Mouse (Mus musculus) embryonic fibroblast, embryonic 13.5 days (primary cell): Measurements from ENCODE around the gene Lag3. TPM values are rescaled to one million over a fixed set of nuclear protein-coding genes. Genes with fewer than 3 reads are reported as not detected.

Source experiments
- H3K27ac ChIP-seq: 2 replicates; pipeline ENCODE4 v1.5.1; 2012; ENCODE audit warnings: low read length, control low read depth, inconsistent platforms; ENCODE audit not compliant: insufficient read depth
- H3K4me1 ChIP-seq: 2 replicates; pipeline ENCODE4 v1.6.1; 2011; ENCODE audit warnings: low read length; ENCODE audit not compliant: control insufficient read depth, insufficient read depth
- H3K4me3 ChIP-seq: 2 replicates; pipeline ENCODE4 v1.5.1; 2011; ENCODE audit warnings: mild to moderate bottlenecking, control low read depth, low read length; ENCODE audit not compliant: insufficient read depth
- CTCF ChIP-seq: IDR thresholded peaks from 2 replicates; pipeline ENCODE4 v1.5.1; 2011; ENCODE audit warnings: mild to moderate bottlenecking, control low read depth, low read length, moderate library complexity, borderline replicate concordance; ENCODE audit not compliant: insufficient read depth
- POLR2A ChIP-seq: IDR thresholded peaks from 2 replicates; pipeline ENCODE4 v1.6.1; 2011; ENCODE audit warnings: low read depth, mild to moderate bottlenecking, control low read depth, low read length, moderate library complexity
- polyA plus RNA-seq: library from polyadenylated mRNA; stranded (reverse); fragments of >200 nt; gene quantifications from 2 replicates; pipeline ENCODE4 v1.2.4, GENCODE M21; 2011; ENCODE audit warnings: low read depth; ENCODE audit not compliant: missing spikeins, insufficient read length

The Lag3 gene
- polyA plus RNA-seq, 1 experiment = 1.2 TPM

DNA sequence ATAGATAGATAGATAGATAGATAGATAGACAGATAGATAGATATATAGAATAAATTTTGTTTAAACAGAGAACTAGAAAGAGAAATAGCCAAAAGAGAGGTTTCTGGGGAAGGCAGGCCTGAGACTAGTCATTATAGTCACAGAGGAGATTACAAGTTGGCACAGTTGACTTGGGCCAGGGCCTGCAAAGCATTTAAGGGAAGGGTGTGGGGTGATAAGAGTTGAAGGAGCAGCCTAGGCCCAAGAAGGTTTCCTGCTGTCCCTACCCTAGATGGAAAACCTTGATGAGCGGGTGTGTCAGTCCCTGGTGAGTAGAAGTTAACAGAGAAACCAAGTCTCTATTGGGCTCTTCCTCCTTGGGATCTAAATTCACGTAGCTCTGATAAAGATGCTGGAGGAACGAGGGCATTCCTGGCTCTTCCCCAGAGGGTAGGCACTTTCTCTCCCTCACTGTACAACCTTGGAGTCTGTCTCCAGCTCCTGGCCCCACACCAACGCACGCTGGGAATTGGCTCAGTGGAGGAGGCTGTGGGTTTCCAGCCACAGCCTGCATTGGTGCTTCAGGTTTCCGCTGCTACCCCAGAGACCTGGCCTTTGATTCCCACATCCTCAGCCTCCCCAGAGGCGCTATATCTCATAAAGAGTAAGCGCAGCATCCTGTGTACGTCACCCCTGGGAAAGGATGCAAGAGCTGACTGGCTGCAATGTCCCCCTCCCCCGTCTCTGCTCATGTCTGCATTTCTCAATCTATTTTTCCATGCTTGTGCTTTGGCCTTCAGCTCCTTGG is 26.6 kb downstream of the Lag3 start:
- Histone ChIP-seq H3K4me1 (no peaks in the 10 kb centered on the region), H3K27ac (no peak overlapping the region), H3K4me3 (no peak overlapping the region)
- TF ChIP-seq POLR2A = no peak
- no peak for TF ChIP-seq CTCF

DNA sequence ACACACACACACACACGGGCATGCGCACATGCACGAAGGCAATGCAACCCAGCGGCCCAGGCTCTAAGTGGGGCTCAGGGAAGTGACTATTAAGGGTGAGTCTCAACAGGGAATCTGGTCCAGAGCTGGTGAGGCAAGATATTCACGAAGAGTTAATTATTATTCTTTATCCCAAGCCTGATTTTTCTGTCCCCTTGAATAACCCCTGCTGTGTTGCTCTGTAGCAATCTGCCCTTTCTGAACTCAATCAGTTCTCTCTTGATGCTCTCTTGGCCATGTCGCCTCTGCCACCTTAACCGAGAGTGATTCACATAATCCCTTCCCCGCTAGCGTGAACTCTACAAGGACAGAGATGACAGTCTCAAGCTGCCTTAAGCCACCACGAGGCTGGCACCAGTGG is 28.2 kb downstream of the Lag3 start:
- no peak for TF ChIP-seq CTCF
- no peak for TF ChIP-seq POLR2A
- Histone ChIP-seq H3K4me1 (no peaks in the 10 kb centered on the region), H3K27ac (no peak overlapping the region), H3K4me3 (no peak overlapping the region)

DNA sequence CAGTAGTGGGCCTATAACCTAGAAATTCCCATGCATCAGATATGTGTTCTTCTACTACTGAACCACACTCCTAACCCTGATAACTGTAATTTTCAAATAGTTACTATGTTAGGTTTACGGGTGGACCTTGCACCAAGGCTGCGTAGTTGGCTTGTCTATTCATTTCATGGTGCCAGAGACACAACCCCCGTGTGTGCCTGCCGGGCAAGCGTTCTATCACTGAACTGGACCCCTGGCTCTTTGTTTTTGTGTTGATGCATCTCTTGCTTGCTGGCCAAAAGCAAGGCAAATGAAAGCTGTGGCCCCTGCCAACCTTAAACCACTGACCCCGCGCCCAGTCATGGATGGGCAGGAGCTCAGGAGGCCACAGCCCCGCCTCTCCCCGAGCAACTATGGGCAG is 29.7 kb downstream of the Lag3 start:
- TF ChIP-seq POLR2A (no peak), CTCF (no peak)
- Histone ChIP-seq H3K4me1 (no peaks in the 10 kb centered on the region), H3K4me3 (no peak overlapping the region), H3K27ac (no peak overlapping the region)

DNA sequence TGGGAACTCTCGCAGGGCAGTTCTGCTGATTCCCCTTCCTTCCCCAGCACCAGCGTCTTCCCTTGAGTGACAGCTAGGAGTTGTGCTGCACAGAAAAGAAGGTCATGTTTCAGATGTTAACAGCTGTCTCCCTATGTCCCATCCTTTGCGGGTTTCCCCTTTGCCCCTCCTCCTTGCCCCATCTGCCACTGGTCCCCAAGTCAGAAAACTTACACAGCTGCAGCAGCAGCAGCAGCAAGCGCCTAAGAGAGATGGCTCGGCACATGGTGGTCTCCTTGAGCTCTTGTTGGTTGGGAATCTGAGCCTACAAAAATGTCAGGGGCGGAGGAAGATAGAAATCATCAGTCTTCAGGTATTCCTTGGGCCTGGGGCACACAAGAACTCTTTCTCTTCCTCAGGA is 32.1 kb downstream of the Lag3 start:
- TF ChIP-seq CTCF = no peak
- no peak for TF ChIP-seq POLR2A
- no peaks in the 10 kb centered on the region for H3K4me1 ChIP-seq
- H3K4me3 ChIP-seq = no peak overlapping the region
- H3K27ac ChIP-seq = no peak overlapping the region

DNA sequence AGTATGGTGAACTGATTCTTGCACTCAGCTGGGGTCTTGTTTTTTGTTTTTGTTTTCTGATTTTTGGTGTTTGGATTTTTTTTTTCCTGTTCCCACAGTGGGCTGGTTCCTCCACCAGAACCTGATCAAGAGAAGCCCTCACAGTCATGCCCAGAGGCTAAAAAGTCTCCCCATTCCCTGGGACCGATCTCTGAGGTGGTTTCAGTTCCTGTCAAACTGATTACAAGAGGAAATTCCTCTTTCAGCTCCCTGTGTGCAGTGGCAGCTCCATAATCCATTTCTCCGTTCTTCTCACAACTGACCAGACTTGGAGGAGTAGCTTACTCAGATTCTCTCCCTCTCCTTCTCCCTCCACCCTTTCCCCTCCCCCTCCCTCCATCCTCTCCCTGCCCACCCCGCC is 37.2 kb downstream of the Lag3 start:
- Histone ChIP-seq H3K27ac (no peak overlapping the region), H3K4me1 (no peaks in the 10 kb centered on the region), H3K4me3 (no peak overlapping the region)
- no peak for TF ChIP-seq POLR2A
- no peak for TF ChIP-seq CTCF

DNA sequence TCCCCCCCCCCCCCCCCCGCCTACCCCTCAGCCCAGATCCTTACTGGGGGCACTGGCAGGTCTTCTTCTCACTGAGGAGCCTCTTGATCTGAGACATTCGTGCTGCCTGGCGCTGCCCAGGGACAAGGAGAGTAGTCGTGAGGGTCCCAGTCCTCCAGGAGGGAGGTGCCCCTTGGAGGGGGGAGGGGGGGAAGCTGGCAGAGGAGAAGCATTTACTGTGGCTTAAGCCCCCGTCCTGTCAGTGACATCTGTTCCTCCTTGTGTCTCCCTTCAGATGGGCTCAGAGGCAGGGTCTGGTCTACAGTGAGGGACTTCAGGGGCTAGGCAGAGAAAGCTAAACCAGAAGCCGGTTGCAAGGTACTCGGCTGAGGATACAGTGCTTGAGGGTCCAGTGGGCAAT is 44.9 kb downstream of the Lag3 start:
- Histone ChIP-seq H3K4me1 (no peaks in the 10 kb centered on the region), H3K4me3 (no peak overlapping the region), H3K27ac (no peak overlapping the region)
- no peak for TF ChIP-seq POLR2A
- TF ChIP-seq CTCF = no peak

DNA sequence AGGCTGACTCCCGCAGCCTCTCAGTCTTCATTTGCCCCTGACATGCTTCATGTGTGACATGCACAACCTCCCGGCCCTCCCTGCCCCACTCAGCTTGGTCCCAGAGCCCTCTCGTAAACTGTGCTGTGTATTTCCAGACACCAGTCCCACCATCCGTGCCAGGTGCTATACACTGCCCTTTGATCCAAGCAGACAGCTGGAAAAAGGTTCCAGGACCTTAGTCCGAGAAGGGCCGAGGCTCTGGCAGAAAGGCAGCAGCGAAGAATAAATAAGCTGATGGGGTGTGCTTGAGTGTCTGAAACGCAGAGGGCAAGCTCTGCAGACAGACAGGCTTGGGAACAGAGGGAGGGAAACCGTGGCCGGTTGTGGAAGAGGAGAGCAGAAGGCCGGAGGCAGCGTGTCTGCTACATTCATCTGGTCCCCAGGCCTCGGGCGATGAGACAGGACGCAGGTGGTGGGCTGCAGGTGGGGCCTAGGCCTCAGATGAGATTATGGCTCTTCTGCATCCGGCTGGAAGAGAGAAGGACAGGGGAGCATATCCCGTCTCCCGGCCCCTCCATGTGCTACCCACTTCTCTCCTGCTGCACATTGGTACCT is 45.6 kb downstream of the Lag3 start:
- Histone ChIP-seq H3K27ac (no peak overlapping the region), H3K4me1 (no peaks in the 10 kb centered on the region), H3K4me3 (no peak overlapping the region)
- TF ChIP-seq POLR2A (no peak), CTCF (no peak)

DNA sequence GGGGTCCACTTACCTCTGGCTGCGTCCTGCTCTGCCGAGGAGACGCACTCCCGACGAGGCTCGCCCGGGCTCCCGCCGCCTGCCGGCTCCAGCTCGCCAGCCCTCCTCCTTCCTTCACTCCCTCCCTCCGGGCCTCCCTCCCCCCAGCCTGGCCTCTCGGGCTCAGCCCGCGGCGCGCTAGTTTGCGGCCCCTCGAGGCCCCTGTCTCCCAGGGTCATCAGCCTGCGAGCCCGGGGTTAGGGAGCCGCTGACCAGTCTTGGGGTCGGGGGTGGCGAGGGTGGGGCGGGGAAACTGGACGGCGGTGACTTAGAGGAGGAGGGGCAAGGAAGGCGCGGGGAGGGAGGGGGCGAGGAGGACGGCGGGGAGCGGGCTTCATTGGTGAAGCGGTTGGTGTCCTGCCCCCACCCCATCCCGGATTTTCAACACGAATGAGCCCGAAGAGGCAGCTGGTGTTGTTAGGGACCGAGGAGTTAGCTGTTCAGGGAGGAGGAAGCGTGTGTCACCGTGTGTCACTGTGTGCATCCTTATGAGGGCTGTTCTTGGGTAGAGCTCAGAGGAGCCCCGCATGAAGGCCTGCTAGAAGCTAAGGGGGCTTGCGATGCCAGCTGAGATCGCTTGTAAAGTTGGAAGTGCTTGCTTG is 47.7 kb downstream of the Lag3 start, which contains the start of gene Gpr162:
Gene Gpr162, minus strand, starts transcription at position 326 of the 641 bp plus-strand sequence.
- Histone ChIP-seq H3K4me1 (no peaks in the 10 kb centered on the region), H3K4me3 (peak within 1 kb of the TSS; percentile 34), H3K27ac (no peak within 1 kb of the TSS)
- TF ChIP-seq CTCF (no peak), POLR2A (no peak)

DNA sequence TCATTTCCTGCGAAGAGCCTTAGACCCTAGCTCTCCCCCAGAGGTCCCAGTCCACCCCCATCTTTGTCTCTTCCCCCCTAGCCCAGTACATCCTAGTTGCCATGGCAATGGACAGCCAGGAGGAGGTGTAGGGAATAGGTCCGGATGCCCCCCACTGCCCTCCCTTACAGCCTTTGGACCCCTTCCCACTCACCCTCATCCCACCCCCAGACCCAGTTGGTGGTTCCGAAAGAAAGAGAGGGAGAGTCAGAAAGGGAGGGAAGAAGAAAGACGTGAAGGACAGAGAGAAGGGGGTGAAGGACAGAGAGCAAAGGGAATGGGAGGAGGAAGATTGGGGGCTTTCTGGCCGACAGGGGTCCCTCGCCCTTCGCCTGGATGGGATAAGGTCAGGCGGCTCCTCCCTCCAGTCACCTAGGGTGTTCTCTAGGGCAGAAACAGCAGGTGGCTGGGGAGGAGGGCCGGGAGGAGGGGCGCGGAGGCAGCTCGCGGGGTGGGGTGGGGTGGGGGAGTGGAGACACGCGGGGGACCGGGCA is 48.3 kb downstream of the Lag3 start:
- peak overlapping the region; percentile 11; the same call in 1 of the 2 replicates for H3K4me3 ChIP-seq

DNA sequence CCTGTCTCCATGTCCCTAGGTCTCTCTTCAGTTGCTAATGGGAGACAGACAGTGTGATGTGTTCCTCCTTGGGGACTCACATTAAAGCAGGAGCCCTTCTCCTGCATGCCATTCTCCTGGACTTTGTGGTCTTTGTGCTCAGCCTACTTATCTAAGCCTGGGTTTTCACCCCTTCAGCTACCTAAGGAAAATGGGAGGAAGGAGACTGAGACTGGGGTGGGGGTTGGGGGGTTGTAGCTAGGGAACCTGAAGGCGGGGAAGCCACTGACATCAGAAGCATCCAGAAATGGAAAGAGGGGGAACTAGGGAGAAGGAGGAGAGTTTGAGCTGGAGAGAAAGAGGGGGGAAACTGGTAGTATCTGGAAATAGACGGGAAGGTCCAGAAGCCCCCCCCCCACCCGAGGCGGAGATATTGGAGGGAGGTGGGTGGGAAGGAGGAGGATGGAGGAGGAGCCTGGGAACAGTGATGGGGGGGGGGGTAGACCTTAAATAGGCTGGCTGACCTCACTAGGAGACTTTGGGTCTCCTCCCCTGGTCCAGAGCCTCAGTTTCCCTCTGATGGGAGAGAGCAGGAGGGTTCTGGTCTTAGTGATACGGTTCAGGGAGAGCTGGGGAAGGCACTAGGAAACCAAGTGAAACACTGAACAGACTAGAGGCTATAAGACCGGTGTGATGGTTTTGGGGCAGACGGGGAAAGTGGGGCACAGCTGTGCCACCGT is 48.9 kb downstream of the Lag3 start:
- H3K4me1 ChIP-seq = no peaks in the 10 kb centered on the region

More for the DNA sequence above, 48.3 kb downstream of the Lag3 start:
- H3K27ac ChIP-seq = no peak overlapping the region
- no peak for TF ChIP-seq POLR2A
- TF ChIP-seq CTCF = no peak
- H3K4me1 ChIP-seq = no peaks in the 10 kb centered on the region

More for the DNA sequence above, 48.9 kb downstream of the Lag3 start:
- TF ChIP-seq POLR2A (peak; percentile 47), CTCF (no peak)
- no peak overlapping the region for H3K27ac ChIP-seq
- no peak overlapping the region for H3K4me3 ChIP-seq
